Mouse (Mus musculus): ENCODE measurements around the gene Efna2.
"Not testable (repeated sequence)": the region's sequence is repeated elsewhere in the genome, so short reads cannot be mapped to it uniquely, and the experiment has no call there.

Gene Efna2

DNA sequence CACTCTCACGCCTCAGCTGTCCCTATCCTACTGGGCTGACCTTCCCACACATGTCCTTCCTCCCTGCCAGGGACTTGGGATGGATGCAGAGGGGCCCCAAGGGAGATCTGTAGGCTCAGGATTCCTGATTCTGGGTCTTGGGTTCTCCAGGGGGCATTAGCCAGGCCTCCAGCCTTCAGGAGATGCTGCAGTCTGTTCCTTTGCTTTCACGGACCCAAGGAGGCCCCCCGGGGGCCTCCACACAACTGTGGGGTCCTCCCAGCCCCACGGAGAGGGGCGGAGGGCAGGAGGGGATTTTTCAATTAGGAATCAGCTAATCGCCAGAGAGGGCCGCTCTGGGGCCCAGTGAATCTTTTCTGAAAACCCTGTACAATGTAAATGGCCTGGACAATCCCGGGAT lies 15.2 kb downstream of the Efna2 start:
- no peak for DNase-seq

DNA sequence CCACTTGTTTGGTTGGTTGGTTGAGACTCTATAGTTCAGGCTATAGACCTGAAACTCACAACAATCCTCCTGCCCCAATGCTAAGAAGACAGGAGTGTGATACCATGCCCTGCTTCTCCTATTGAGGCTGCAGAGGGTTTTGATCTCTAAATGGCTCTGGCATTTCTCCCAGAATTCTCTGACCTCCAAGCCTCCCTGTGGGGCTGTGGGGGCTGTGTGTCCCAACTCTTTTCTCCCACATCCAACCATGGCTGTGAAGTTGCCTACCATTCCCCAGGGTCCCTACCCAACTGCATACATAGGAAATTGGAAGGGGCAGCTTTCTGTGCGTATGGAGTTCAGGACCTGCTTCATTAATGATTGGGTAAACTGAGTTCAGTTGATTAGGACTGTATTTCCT lies 16.9 kb downstream of the Efna2 start:
- DNase-seq, result no peak

- no peak for DNase-seq
These were observed 17.7 kb downstream of the Efna2 start for GRCm38 (mm10) chr10:80196778-80197581.

DNA sequence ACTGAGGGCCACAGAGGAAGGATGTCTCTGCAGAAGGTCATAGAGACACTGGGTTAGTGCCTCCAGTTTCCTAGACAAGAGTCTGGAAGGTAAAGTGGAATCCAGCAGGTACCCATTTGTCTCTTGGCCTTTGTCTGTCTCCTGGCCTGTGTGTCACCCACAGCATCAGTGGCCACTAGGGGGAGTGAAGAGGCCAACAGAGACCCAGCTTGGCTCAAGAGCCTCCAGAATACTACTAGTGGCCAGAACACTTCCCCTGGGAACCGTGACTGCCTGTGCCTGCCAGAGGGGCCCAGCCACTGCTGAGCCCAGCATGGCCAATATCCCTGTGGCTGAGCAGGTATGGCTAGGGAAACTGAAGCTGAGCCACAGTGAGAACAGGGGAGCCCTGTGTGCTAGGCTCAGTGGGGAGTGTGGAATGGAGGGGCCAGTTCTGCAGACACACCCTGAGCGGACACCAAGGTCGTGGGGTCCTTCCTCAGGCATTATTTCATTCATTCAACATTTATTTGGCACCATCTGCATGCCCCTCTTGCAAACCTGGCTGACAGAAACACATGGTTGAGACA lies 20.2 kb downstream of the Efna2 start:
- peak; percentile 91 for DNase-seq

GRCm38 (mm10) chr10:80200485-80200884 lies 21.2 kb downstream of the Efna2 start:
- no peak for DNase-seq

DNA sequence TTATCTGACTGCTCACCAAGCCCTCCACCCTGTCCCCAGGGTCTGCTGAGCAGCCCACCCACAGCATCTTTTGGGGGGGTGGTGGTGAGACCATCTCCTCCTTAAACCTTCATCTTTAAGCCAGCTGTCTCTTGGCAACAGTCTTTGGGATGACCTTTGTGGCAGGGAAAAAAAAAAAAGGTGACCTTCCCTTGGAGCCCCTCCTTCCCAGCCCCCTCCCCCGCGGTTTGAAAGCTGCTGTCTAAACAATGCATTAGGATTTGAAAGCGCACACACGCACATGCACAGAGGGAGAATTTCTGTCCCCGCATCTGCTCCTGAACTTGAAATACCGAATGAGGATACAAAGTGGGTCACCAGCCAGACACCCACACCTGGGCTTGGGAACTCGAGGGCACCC lies 24.8 kb downstream of the Efna2 start:
- DNase-seq, result no peak

DNA sequence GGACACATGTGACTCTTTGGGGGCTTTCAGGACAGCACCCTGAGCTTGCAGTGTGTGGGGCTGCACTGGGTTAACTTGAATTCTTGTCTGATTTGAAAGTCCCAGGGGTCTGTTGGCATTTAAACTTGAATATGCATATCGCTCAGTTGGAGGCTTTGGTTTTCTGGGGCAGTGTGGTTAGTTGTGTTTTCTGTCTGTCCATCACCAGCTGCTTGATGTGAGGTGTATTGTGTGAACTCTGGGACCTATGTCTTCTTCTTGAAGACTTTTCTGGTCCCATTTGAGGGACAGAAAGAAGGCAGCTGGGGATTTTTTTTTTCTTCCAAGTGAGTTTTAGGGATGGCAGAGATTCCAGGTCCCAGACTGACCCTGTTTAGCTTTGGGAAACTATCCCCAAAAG lies 27.9 kb downstream of the Efna2 start:
- no peak for DNase-seq

GRCm38 (mm10) chr10:80207676-80208075 lies 28.4 kb downstream of the Efna2 start:
- DNase-seq, result no peak

- no peak for DNase-seq
These were observed 29.0 kb downstream of the Efna2 start for GRCm38 (mm10) chr10:80208248-80208647.

- DNase-seq, result no peak
These were observed 29.6 kb downstream of the Efna2 start for GRCm38 (mm10) chr10:80208841-80209371.

DNA sequence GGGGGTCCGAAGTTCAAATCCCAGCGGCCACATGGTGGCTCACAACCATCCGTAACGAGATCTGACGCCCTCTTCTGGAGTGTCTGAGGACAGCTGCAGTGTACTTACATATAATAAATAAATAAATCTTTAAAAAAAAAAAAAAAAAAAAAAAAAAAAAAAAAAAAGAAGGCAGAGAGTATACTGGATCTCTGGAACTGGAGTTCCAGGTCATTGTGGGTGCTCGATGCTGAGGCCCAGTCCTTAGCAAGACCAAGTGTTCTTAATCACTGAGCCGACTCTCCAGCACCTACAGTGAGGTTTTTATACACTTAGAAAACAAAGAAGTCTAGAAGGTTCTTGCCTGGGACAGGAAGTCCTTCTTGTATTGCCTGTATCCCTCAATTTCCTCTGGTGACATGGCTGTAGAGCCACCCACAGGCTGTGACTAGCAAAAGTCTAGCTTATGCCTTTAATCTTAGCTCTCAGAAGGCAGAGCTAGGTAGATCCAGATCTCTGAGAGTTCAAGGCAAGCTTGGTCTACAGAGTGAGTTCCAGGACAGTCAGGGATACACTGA lies 32.3 kb downstream of the Efna2 start:
- DNase-seq, result not testable (repeated sequence)

GRCm38 (mm10) chr10:80215048-80215772 lies 35.9 kb downstream of the Efna2 start:
- DNase-seq, result no peak

DNA sequence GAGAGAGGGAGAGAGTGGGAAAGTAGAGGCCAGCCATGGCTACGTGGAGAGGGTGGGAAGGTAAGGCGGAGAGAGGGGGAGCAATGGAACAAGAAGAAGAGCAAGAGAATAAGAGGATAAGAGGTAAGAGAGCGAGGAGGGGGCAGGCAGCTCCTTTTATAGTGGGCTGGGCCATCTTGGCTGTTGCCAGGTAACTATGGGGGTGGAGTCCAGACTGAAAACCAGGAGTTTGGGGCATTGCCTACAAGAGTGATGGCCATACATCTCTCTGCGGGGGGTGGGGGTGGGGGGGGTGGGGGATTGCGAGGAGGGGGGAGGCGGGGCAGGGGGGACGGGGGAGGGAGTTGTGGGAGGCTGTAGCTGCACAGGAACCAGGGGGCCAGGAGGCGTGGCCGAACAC lies 41.4 kb downstream of the Efna2 start:
- DNase-seq, result no peak

- DNase-seq, result not testable (repeated sequence)
These were observed 43.9 kb downstream of the Efna2 start for GRCm38 (mm10) chr10:80223137-80223536.

GRCm38 (mm10) chr10:80226071-80226415 lies 46.8 kb downstream of the Efna2 start:
- DNase-seq, result no peak

DNA sequence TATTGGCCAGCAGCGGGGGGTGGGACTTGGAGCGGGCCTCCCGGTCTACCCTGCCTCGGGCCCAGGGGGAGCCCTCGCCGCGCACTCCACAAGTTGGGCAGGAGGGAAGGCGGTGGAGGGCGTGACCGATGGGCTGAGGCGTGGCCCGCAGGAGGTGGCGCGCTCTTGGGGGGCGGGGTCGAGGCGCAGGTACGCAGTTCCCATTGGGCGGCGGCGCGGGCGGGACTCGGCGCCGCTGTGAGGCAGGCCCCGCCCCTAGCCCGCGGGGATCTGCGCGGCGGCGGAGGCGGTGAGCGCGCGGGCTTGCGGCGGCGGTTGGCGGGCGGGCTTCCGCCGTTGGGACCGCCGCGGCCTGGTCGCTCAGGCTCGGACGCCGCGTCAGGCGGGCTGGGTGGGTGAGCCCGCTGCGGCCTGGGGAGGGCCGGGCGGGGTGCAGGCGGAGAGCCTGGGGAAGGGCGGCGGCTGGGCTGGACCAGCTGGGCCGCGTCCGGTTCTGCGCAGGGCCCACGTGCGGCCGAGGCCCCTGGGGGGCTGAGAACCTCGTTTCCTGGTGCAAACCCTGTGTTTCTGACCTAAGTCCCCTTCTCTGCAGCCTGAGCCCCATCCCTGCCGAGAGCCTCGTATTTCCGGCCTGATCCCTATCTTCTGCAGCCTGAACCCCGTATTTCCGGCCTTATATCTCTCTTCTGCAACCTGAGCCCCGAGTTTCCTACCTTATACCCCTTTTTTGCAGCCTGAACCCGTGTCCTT lies 47.3 kb downstream of the Efna2 start, which contains the start of gene Mum1:
Gene Mum1 (plus strand): TSS at position 19 of the 750 bp plus-strand sequence.
- DNase-seq, result peak; percentile 100

- no peak for DNase-seq
These were observed 47.9 kb downstream of the Efna2 start for GRCm38 (mm10) chr10:80227166-80227539.

GRCm38 (mm10) chr10:80227877-80228775 lies 48.8 kb downstream of the Efna2 start:
- peak; percentile 71 for DNase-seq

DNA sequence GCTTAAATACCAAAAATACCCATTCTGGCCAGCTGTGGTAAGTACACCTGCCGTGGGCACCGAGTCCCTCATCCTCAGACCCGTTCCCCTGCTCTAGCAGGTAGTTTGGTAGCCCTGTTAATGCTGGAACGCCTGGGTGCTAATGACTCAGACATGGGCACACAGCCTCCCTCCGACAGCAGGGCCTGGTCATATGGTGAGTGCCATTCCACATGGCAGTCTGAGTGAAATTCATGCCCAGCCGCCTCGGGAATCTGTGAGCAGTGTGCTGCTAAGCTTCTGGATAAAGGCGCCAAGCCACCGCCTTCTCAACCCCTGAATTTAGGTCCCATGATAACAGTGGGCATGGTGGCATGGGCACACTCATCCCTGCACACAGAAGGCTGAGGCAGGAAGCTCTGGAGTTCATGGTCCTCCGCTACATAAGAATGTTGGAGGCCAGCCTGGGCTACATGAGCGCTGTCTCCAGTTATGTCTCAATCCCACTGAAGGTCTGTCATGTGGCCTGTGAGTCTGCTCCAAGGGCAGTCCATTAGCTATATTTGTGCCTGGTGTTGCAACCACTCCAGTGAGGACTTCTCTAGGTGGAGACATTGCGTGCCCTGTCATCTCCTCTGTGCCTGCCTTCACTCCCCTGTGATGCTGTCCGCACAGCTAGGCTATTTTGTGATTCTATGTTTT lies 57.0 kb downstream of the Efna2 start:
- DNase-seq, result no peak

- no peak for DNase-seq
These were observed 57.7 kb downstream of the Efna2 start for GRCm38 (mm10) chr10:80237020-80237419.

DNA sequence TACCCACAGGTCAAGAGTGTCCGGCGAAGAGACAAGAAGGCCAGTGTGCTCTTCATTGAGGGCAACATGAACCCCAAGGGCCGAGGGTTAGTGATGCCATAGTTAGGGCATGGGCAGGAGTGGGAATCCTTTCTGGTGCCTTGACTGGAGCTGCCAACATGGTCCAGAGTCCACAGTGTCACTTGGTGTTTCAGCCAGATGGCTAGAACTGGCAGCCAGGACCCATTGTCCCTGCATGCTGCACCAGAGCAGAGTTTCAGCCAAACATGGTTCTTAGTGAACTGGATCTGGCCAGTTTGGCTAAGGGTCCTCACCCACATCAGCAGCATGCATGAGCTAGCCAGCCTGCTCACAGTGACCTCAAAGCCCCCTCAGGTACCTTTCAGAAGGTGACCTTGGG lies 59.0 kb downstream of the Efna2 start:
- DNase-seq, result no peak

Data from kidney, postnatal 14 days (tissue).